Mouse (Mus musculus) embryonic fibroblast, embryonic 13.5 days (primary cell): ENCODE results near the gene Aqp7.

Experiments
- CTCF ChIP-seq: IDR thresholded peaks from 2 replicates; pipeline ENCODE4 v1.5.1; 2011; ENCODE audit warnings: mild to moderate bottlenecking, control low read depth, low read length, moderate library complexity, borderline replicate concordance; ENCODE audit not compliant: insufficient read depth
- POLR2A ChIP-seq: IDR thresholded peaks from 2 replicates; pipeline ENCODE4 v1.6.1; 2011; ENCODE audit warnings: low read depth, mild to moderate bottlenecking, control low read depth, low read length, moderate library complexity

- TF ChIP-seq POLR2A (no peak), CTCF (no peak)
Measured at GRCm38 (mm10) chr4:40983686-40984085, 64.3 kb downstream of the Aqp7 start.
